Mouse (Mus musculus): Measurements from ENCODE around the gene Cpa2. TPM values are rescaled to one million over a fixed set of nuclear protein-coding genes. Genes with fewer than 3 reads are reported as not detected.

The Cpa2 gene
- polyA plus RNA-seq, 1 experiment: 1.2 TPM

DNA sequence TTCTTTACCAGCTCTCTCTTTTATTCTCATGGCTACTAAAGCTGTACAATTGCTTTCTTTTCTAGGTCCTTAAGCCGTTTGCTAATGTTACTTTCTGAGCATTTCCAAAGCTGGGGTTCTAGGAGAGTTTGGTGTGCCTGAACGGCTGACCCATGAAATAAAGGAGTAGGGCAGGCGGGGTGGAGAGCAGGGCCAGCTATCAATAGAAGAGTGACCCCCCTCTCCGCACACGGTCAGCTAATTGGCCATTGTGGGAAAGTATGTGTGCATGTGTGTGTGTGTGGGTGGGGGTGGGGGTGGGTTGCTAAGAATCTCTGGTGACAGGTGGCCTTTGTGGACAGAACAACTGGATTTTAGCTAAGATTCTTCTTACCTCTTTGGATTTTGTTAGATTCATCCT lies 69.8 kb downstream of the Cpa2 start:
- H3K27ac ChIP-seq (ENCODE audit: insufficient read depth, low read length): no peak overlapping the region

More for the DNA sequence above, 69.8 kb downstream of the Cpa2 start:
- H3K4me1 ChIP-seq (ENCODE audit: control insufficient read depth, insufficient read depth, low read length): no peaks in the 10 kb centered on the region; the same call in 1 of the 2 replicates
- H3K4me3 ChIP-seq (ENCODE audit: insufficient read depth, low read length): no peak overlapping the region
- no peak for TF ChIP-seq CTCF (IDR thresholded peaks at IDR 0.05; ENCODE audit: borderline replicate concordance, insufficient read depth, low read length)
- no peak for TF ChIP-seq POLR2A (IDR thresholded peaks at IDR 0.05; ENCODE audit: low read depth, low read length)

Other genes starting within 250 kb of the Cpa2 start
- 84.0 and 92.8 TPM in 2 replicates for gene Ube2h, start 237.0 kb upstream of the Cpa2 start, polyA plus RNA-seq (2011; ENCODE audit: insufficient read length, low read depth, missing spikeins)
- gene Zc3hc1, start 150.6 kb upstream of the Cpa2 start, polyA plus RNA-seq (2011; ENCODE audit: insufficient read length, low read depth, missing spikeins): 27.4 and 29.0 TPM in 2 replicates
- 39.0 and 54.6 TPM in 2 replicates for gene Klhdc10, start 139.7 kb upstream of the Cpa2 start, polyA plus RNA-seq (2011; ENCODE audit: insufficient read length, low read depth, missing spikeins)
- 68.8 and 84.7 TPM in 2 replicates for gene Tmem209, start 31.8 kb upstream of the Cpa2 start, polyA plus RNA-seq (2011; ENCODE audit: insufficient read length, low read depth, missing spikeins)
- gene Ssmem1, start 31.7 kb upstream of the Cpa2 start, polyA plus RNA-seq (2011; ENCODE audit: insufficient read length, low read depth, missing spikeins): not detected in 2 replicates
- 1.5 and 2.1 TPM in 2 replicates for gene Cpa4, start 26.8 kb downstream of the Cpa2 start, polyA plus RNA-seq (2011; ENCODE audit: insufficient read length, low read depth, missing spikeins)
- not detected in 2 replicates for gene Cpa5, start 69.4 kb downstream of the Cpa2 start, polyA plus RNA-seq (2011; ENCODE audit: insufficient read length, low read depth, missing spikeins)
- not detected in 2 replicates for gene Cpa1, start 97.6 kb downstream of the Cpa2 start, polyA plus RNA-seq (2011; ENCODE audit: insufficient read length, low read depth, missing spikeins)
- gene Cep41, start 152.2 kb downstream of the Cpa2 start, polyA plus RNA-seq (2011; ENCODE audit: insufficient read length, low read depth, missing spikeins): 8.7 and 14.9 TPM in 2 replicates
- gene Mest, start 182.0 kb downstream of the Cpa2 start, polyA plus RNA-seq (2011; ENCODE audit: insufficient read length, low read depth, missing spikeins): 44.3 and 540 TPM in 2 replicates